Mouse (Mus musculus): Measurements from ENCODE around the gene Dlg2.

Gene Dlg2

GRCm38 (mm10) chr7:91591261-91592170 lies 1115.0 kb downstream of the Dlg2 start:
- DNase-seq = peak in 1 of 2 experiments; percentile 37

GRCm38 (mm10) chr7:91598549-91598948 lies 1122.1 kb downstream of the Dlg2 start:
- no peak for DNase-seq

GRCm38 (mm10) chr7:91601307-91601706 lies 1124.8 kb downstream of the Dlg2 start:
- peak; percentile 38 to 46 for DNase-seq

- peak; percentile 39 to 47 for DNase-seq
Observed at GRCm38 (mm10) chr7:91603561-91603960, 1127.1 kb downstream of the Dlg2 start.

- peak; percentile 64 to 81 for DNase-seq
Observed at GRCm38 (mm10) chr7:91653033-91653432, 1176.6 kb downstream of the Dlg2 start.

- no peak for DNase-seq
Observed at GRCm38 (mm10) chr7:91659498-91659897, 1183.0 kb downstream of the Dlg2 start.

GRCm38 (mm10) chr7:91672236-91673017 lies 1196.0 kb downstream of the Dlg2 start:
- no peak for DNase-seq

- no peak for DNase-seq
Observed at GRCm38 (mm10) chr7:91674401-91674800, 1197.9 kb downstream of the Dlg2 start.

- no peak for DNase-seq
Observed at GRCm38 (mm10) chr7:91677934-91678333, 1201.5 kb downstream of the Dlg2 start.

GRCm38 (mm10) chr7:91687930-91688329 lies 1211.5 kb downstream of the Dlg2 start:
- no peak for DNase-seq

GRCm38 (mm10) chr7:91689829-91690228 lies 1213.4 kb downstream of the Dlg2 start:
- DNase-seq = no peak

- no peak for DNase-seq
Observed at GRCm38 (mm10) chr7:91709853-91710252, 1233.4 kb downstream of the Dlg2 start.

GRCm38 (mm10) chr7:91711184-91711583 lies 1234.7 kb downstream of the Dlg2 start:
- DNase-seq = no peak

GRCm38 (mm10) chr7:91715776-91716175 lies 1239.3 kb downstream of the Dlg2 start:
- no peak for DNase-seq

GRCm38 (mm10) chr7:91716696-91717095 lies 1240.2 kb downstream of the Dlg2 start:
- no peak for DNase-seq

- DNase-seq = no peak
Observed at GRCm38 (mm10) chr7:91720318-91720717, 1243.8 kb downstream of the Dlg2 start.

GRCm38 (mm10) chr7:91724397-91724796 lies 1247.9 kb downstream of the Dlg2 start:
- DNase-seq = no peak

GRCm38 (mm10) chr7:91740748-91741147 lies 1264.3 kb downstream of the Dlg2 start:
- DNase-seq = no peak

- DNase-seq = peak; percentile 16 to 27
Observed at GRCm38 (mm10) chr7:91753151-91753861, 1276.8 kb downstream of the Dlg2 start.

GRCm38 (mm10) chr7:91767648-91768047 lies 1291.2 kb downstream of the Dlg2 start:
- DNase-seq = no peak

- DNase-seq = no peak
Observed at GRCm38 (mm10) chr7:91778673-91779072, 1302.2 kb downstream of the Dlg2 start.

GRCm38 (mm10) chr7:91784617-91785016 lies 1308.1 kb downstream of the Dlg2 start:
- peak in 1 of 2 experiments; percentile 30 for DNase-seq

- DNase-seq = no peak
Observed at GRCm38 (mm10) chr7:91785445-91785844, 1309.0 kb downstream of the Dlg2 start.

Data from cerebellum, postnatal 14 days (tissue).